Mouse (Mus musculus): ENCODE measurements around the gene Gm20521. TPM values are rescaled to one million over a fixed set of nuclear protein-coding genes. Genes with fewer than 3 reads are reported as not detected.

Gene Gm20521
- polyA plus RNA-seq, 1 experiment from 2014 or later = not detected

GRCm38 (mm10) chr14:54926401-54927158 is 43.3 kb downstream of the Gm20521 start:
- DNase-seq (ENCODE audit: low spot score, missing footprints) (peak; percentile 98), ATAC-seq (ENCODE audit: low FRiP score) (peak; percentile 85)
- H3K9me3 ChIP-seq (ENCODE audit: control insufficient read depth, low read length) = peaks cover under 1% of the 10 kb centered on the region; the same call in 1 of the 2 replicates
- peak overlapping the region; percentile 95 for H3K4me2 ChIP-seq
- peak overlapping the region; percentile 52 for H3K4me3 ChIP-seq (ENCODE audit: low read depth, low read length)
- H3K27ac ChIP-seq (ENCODE audit: low read depth, low read length) = peak overlapping the region; percentile 98
- under 1% methylated on average over 41 of the region's 58 CpGs for WGBS
- H3K27me3 ChIP-seq (ENCODE audit: control insufficient read depth, insufficient read depth, low read length) = no peaks in the 10 kb centered on the region
- H3K36me3 ChIP-seq (ENCODE audit: control insufficient read depth, insufficient read depth, low read length) = no peaks in the 10 kb centered on the region; the same call in 1 of the 2 replicates
- H3K4me1 ChIP-seq (ENCODE audit: control insufficient read depth, insufficient read depth, low read length) = peaks cover 34% of the 10 kb centered on the region
- H3K9ac ChIP-seq (ENCODE audit: low read length) = peak overlapping the region; percentile 97

GRCm38 (mm10) chr14:54927296-54927695 is 44.1 kb downstream of the Gm20521 start:
- Histone ChIP-seq H3K27ac (ENCODE audit: low read depth, low read length) (peak overlapping the region; percentile 98), H3K9me3 (ENCODE audit: control insufficient read depth, low read length) (no peaks in the 10 kb centered on the region), H3K4me1 (ENCODE audit: control insufficient read depth, insufficient read depth, low read length) (peaks cover 34% of the 10 kb centered on the region), H3K4me3 (ENCODE audit: low read depth, low read length) (peak overlapping the region; percentile 52), H3K4me2 (peak overlapping the region; percentile 95), H3K36me3 (ENCODE audit: control insufficient read depth, insufficient read depth, low read length) (no peaks in the 10 kb centered on the region), H3K27me3 (ENCODE audit: control insufficient read depth, insufficient read depth, low read length) (no peaks in the 10 kb centered on the region), H3K9ac (ENCODE audit: low read length) (peak overlapping the region; percentile 97)
- WGBS = 11% methylated on average over 7 of the region's 7 CpGs
- DNase-seq (ENCODE audit: low spot score, missing footprints) (peak; percentile 91), ATAC-seq (ENCODE audit: low FRiP score) (no peak)

GRCm38 (mm10) chr14:54929801-54930200 is 46.6 kb downstream of the Gm20521 start:
- H3K9ac ChIP-seq (ENCODE audit: low read length) = no peak overlapping the region
- no peaks in the 10 kb centered on the region for H3K9me3 ChIP-seq (ENCODE audit: control insufficient read depth, low read length)
- H3K4me3 ChIP-seq (ENCODE audit: low read depth, low read length) = no peak overlapping the region
- DNase-seq (ENCODE audit: low spot score, missing footprints) = no peak
- no peaks in the 10 kb centered on the region for H3K36me3 ChIP-seq (ENCODE audit: control insufficient read depth, insufficient read depth, low read length)
- peaks cover 22% of the 10 kb centered on the region for H3K4me1 ChIP-seq (ENCODE audit: control insufficient read depth, insufficient read depth, low read length)
- no peak overlapping the region for H3K27ac ChIP-seq (ENCODE audit: low read depth, low read length)
- no peaks in the 10 kb centered on the region for H3K27me3 ChIP-seq (ENCODE audit: control insufficient read depth, insufficient read depth, low read length)
- no peak overlapping the region for H3K4me2 ChIP-seq
- no peak for ATAC-seq (ENCODE audit: low FRiP score)
- WGBS = 85% methylated on average over 5 of the region's 5 CpGs

DNA sequence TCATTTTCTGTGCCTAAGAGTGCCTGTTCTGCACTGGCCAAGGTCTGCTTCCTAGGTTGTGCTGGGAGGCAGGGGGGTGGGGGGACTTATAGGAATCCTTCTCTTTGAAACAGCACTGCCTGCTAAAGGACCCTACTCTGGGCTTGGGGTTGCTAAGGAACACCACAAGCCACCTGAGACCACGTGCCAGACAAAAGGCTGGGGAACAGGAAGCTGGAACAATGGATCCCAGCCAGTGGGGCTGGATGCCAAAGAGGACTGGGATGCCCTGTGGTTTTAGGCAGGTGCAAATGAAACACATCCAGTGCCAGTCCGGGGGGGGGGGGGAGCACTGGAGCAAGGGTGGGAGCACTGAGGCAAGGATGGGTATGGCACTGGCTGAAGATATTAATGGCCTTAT is 47.2 kb downstream of the Gm20521 start:
- H3K4me2 ChIP-seq = no peak overlapping the region
- no peak overlapping the region for H3K27ac ChIP-seq (ENCODE audit: low read depth, low read length)
- H3K9me3 ChIP-seq (ENCODE audit: control insufficient read depth, low read length) = no peaks in the 10 kb centered on the region
- no peak for ATAC-seq (ENCODE audit: low FRiP score)
- peaks cover 16% of the 10 kb centered on the region for H3K4me1 ChIP-seq (ENCODE audit: control insufficient read depth, insufficient read depth, low read length)
- WGBS = 8% methylated on average over 2 of the region's 2 CpGs
- no peaks in the 10 kb centered on the region for H3K36me3 ChIP-seq (ENCODE audit: control insufficient read depth, insufficient read depth, low read length)
- H3K27me3 ChIP-seq (ENCODE audit: control insufficient read depth, insufficient read depth, low read length) = no peaks in the 10 kb centered on the region
- DNase-seq (ENCODE audit: low spot score, missing footprints) = no peak
- H3K9ac ChIP-seq (ENCODE audit: low read length) = no peak overlapping the region
- H3K4me3 ChIP-seq (ENCODE audit: low read depth, low read length) = no peak overlapping the region

DNA sequence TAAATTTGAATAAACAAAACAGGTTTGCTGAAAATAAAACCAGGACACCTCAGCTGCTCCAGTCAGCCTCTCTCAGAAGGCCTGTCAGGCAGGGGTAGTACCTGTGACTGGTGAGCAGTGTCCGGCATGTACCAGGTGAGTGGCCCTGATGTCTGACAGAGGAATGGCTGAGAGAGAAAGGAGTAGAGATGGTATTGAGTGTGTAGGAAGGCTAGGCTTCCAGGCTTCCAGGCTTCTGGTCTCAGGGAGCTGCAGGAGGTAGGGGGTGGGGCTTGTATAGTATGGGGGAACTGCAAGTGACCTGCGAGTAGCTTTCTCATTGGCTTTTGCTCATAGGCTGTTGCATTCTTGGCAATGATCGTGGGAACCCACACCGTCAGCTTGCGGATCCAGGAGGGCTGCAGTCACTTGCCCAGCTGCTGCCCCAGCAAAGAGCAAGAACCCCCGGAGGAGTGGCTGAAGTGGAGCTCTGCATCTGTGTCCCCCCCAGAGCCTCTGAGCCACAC is 49.5 kb downstream of the Gm20521 start, which contains the start of gene Il25:
Il25 (plus strand) TSS at position 51 of the 506 bp plus-strand sequence.
- no peak for DNase-seq (ENCODE audit: low spot score, missing footprints)
- ATAC-seq (ENCODE audit: low FRiP score) = no peak
- Histone ChIP-seq H3K9ac (ENCODE audit: low read length) (no peak within 1 kb of the TSS), H3K27ac (ENCODE audit: low read depth, low read length) (no peak within 1 kb of the TSS), H3K36me3 (ENCODE audit: control insufficient read depth, insufficient read depth, low read length) (no peaks in the 10 kb centered on the region), H3K9me3 (ENCODE audit: control insufficient read depth, low read length) (no peaks in the 10 kb centered on the region), H3K4me2 (no peak within 1 kb of the TSS), H3K4me3 (ENCODE audit: low read depth, low read length) (no peak within 1 kb of the TSS), H3K4me1 (ENCODE audit: control insufficient read depth, insufficient read depth, low read length) (peaks cover under 1% of the 10 kb centered on the region; the same call in 1 of the 2 replicates), H3K27me3 (ENCODE audit: control insufficient read depth, insufficient read depth, low read length) (no peaks in the 10 kb centered on the region)
- WGBS = 40% methylated on average over 6 of the region's 6 CpGs

- WGBS = 50% methylated on average over 8 of the region's 8 CpGs
- no peak for DNase-seq (ENCODE audit: low spot score, missing footprints)
Measured at GRCm38 (mm10) chr14:54935904-54936830, 52.9 kb downstream of the Gm20521 start, which contains the start of gene Cmtm5. TSS of gene Cmtm5 (plus strand) at chr14:54936261.

DNA sequence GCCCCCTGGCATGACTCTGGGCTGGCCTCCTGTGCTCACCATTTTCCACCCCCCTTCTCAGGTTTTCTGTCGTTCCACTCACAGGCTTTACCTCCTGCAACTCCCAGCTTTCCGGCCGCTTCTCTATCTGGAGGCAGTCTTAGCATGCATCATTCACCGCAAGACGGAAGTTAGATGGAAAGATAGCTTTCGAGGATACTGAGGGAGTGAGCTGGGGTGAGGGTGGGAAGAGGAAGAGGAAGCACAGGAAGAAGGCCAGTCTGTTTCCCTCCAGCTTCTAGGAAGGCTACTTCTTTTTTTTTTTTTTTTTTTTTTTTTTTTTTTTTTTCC is 53.6 kb downstream of the Gm20521 start:
- Histone ChIP-seq H3K9me3 (ENCODE audit: control insufficient read depth, low read length) (no peaks in the 10 kb centered on the region), H3K4me1 (ENCODE audit: control insufficient read depth, insufficient read depth, low read length) (no peaks in the 10 kb centered on the region; the same call in 1 of the 2 replicates), H3K4me2 (no peak overlapping the region), H3K27me3 (ENCODE audit: control insufficient read depth, insufficient read depth, low read length) (no peaks in the 10 kb centered on the region), H3K9ac (ENCODE audit: low read length) (0 out of 2 replicates have a peak overlapping the region, but pooled peaks have one; percentile 34), H3K27ac (ENCODE audit: low read depth, low read length) (no peak overlapping the region), H3K4me3 (ENCODE audit: low read depth, low read length) (no peak overlapping the region), H3K36me3 (ENCODE audit: control insufficient read depth, insufficient read depth, low read length) (no peaks in the 10 kb centered on the region)
- WGBS = 64% methylated on average over 6 of the region's 6 CpGs
- ATAC-seq (ENCODE audit: low FRiP score) = no peak
- DNase-seq (ENCODE audit: low spot score, missing footprints) = no peak

More at GRCm38 (mm10) chr14:54935904-54936830, 52.9 kb downstream of the Gm20521 start, which contains the start of gene Cmtm5:
- Histone ChIP-seq H3K36me3 (ENCODE audit: control insufficient read depth, insufficient read depth, low read length) (no peaks in the 10 kb centered on the region), H3K4me1 (ENCODE audit: control insufficient read depth, insufficient read depth, low read length) (no peaks in the 10 kb centered on the region; the same call in 1 of the 2 replicates), H3K4me3 (ENCODE audit: low read depth, low read length) (no peak within 1 kb of the TSS), H3K27me3 (ENCODE audit: control insufficient read depth, insufficient read depth, low read length) (no peaks in the 10 kb centered on the region), H3K9me3 (ENCODE audit: control insufficient read depth, low read length) (no peaks in the 10 kb centered on the region), H3K4me2 (no peak within 1 kb of the TSS), H3K9ac (ENCODE audit: low read length) (0 out of 2 replicates have a peak within 1 kb of the TSS, but pooled peaks have one; percentile 34), H3K27ac (ENCODE audit: low read depth, low read length) (no peak within 1 kb of the TSS)
- 0 out of 2 replicates have a peak, but pooled peaks have one; percentile 7 for ATAC-seq (ENCODE audit: low FRiP score)

DNA sequence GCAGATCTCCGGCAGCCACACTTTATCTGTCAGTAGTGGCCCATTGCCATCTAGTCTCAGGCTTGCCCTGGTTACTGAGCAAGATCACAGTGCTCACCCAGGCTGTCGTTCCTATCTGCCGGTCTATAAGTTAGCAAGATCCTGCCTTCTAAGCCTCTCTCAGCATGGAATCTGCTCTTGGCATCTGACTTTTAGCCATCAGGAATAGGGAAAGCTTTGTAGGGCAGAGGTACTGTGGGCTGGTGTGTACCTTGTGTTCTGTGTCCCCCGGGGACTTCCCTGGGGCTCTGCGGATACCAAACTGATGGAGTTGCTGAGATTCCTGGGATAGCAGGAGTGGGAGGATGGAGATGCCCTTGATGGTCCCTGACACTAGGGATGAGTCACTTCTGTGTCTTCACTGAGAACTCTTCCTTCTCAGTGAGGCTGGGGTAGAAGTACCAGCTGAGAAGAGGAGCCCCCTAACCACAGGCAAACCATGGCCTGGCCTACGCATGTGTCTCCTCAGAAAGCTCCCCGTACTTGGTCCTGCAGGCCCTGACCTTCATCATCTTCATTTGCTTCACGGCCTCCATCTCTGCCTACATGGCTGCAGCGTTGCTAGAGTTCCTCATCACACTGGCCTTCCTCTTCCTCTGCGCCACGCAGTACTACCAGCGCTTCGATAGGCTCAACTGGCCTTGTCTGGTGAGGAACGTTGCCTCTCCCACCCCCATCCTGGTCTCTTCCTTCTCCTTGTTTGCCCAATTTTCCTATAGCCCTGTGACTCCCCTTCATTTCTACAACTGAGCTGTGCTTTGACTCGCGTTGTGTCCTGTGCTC is 54.3 kb downstream of the Gm20521 start:
- no peaks in the 10 kb centered on the region; the same call in 1 of the 2 replicates for H3K4me1 ChIP-seq (ENCODE audit: control insufficient read depth, insufficient read depth, low read length)
- H3K36me3 ChIP-seq (ENCODE audit: control insufficient read depth, insufficient read depth, low read length) = no peaks in the 10 kb centered on the region
- ATAC-seq (ENCODE audit: low FRiP score) (no peak), DNase-seq (ENCODE audit: low spot score, missing footprints) (no peak)
- no peaks in the 10 kb centered on the region for H3K9me3 ChIP-seq (ENCODE audit: control insufficient read depth, low read length)
- no peak overlapping the region for H3K9ac ChIP-seq (ENCODE audit: low read length)
- WGBS = 90% methylated on average over 16 of the region's 16 CpGs
- H3K27ac ChIP-seq (ENCODE audit: low read depth, low read length) = no peak overlapping the region
- H3K4me3 ChIP-seq (ENCODE audit: low read depth, low read length) = no peak overlapping the region
- no peaks in the 10 kb centered on the region for H3K27me3 ChIP-seq (ENCODE audit: control insufficient read depth, insufficient read depth, low read length)
- H3K4me2 ChIP-seq = no peak overlapping the region
